Mouse (Mus musculus) C2C12 (cell line): ENCODE measurements around the gene Cltc. TPM values are rescaled to one million over a fixed set of nuclear protein-coding genes. Genes with fewer than 3 reads are reported as not detected.

Experiments used
- H3K27me3 ChIP-seq: one replicate; pipeline ENCODE4 v1.6.1; 2011; ENCODE audit not compliant: control insufficient read depth, insufficient read depth, insufficient read length
- H3K36me3 ChIP-seq: one replicate; pipeline ENCODE4 v1.6.1; 2011; ENCODE audit not compliant: control insufficient read depth, insufficient read depth
- H3K4me3 ChIP-seq: one replicate; pipeline ENCODE4 v1.5.1; 2011; ENCODE audit warnings: mild to moderate bottlenecking, control low read depth; ENCODE audit not compliant: poor library complexity, insufficient read depth, severe bottlenecking
- H3K79me2 ChIP-seq: one replicate; pipeline ENCODE4 v1.6.1; 2011; ENCODE audit not compliant: control insufficient read depth, insufficient read depth
- H3K79me3 ChIP-seq: one replicate; pipeline ENCODE4 v1.6.1; 2011; ENCODE audit warnings: low read depth, control low read depth
- H3ac ChIP-seq: one replicate; pipeline ENCODE3; 2011; ENCODE audit warnings: low read depth; ENCODE audit not compliant: control insufficient read depth, insufficient read length
- CEBPB ChIP-seq: IDR thresholded peaks from one replicate; pipeline ENCODE4 v1.6.1; 2011; ENCODE audit warnings: low read depth, mild to moderate bottlenecking, control low read depth, moderate library complexity
- CTCF ChIP-seq: IDR thresholded peaks from one replicate; pipeline ENCODE4 v1.5.1; 2011; ENCODE audit not compliant: control insufficient read depth, insufficient read depth, insufficient read length
- FOSL1 ChIP-seq: IDR thresholded peaks from one replicate; pipeline ENCODE4 v1.8.0; 2011; ENCODE audit warnings: mild to moderate bottlenecking, low read length; ENCODE audit not compliant: poor library complexity, insufficient read depth, severe bottlenecking
- MAX ChIP-seq: IDR thresholded peaks from one replicate; pipeline ENCODE4 v1.6.1; 2011; ENCODE audit warnings: mild to moderate bottlenecking, control low read depth
- MYOD1 ChIP-seq: IDR thresholded peaks from one replicate; pipeline ENCODE4 v1.6.1; 2011; ENCODE audit warnings: low read depth; ENCODE audit not compliant: control insufficient read depth, insufficient read length
- MYOG ChIP-seq: IDR thresholded peaks from one replicate; pipeline ENCODE4 v1.6.1; 2011; ENCODE audit not compliant: control insufficient read depth, insufficient read length; ENCODE audit errors: extremely low read depth
- USF1 ChIP-seq: IDR thresholded peaks from one replicate; pipeline ENCODE4 v1.6.1; 2011; ENCODE audit warnings: low read depth, mild to moderate bottlenecking, control low read depth, moderate library complexity
- polyA plus RNA-seq: library from polyadenylated mRNA; unstranded; fragments of >200 nt; fragmentation: generic; extraction: Trizol; gene quantifications from one replicate; pipeline ENCODE4 v1.2.1, GENCODE M21; 2012; ENCODE audit warnings: missing spikeins

Gene Cltc
- polyA plus RNA-seq, 1 experiment, result 65.1 TPM

DNA sequence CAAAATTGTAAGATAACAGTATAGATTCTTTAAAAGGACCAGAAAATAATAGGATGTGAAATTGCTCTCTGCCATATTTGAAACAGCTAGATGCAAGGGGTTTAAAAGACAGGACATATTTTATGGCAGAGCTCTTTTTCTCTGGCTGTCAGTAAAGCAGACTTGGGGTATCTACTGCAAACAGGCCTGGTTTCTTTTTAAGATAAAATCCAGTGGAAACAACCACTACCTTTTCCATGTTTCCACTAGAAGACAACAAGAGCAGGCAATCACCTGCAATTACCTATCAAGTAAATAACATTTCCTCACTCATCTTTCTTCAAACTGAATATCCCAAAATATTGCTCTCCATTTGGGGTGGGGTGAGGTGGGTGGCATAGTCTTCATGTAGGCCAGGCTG is 93.4 kb downstream of the Cltc start:
- H3K79me2 ChIP-seq, result peaks cover 24% of the 10 kb centered on the region
- no peak for TF ChIP-seq MYOG
- TF ChIP-seq CEBPB, result no peak
- no peak for TF ChIP-seq CTCF
- TF ChIP-seq MYOD1, result no peak
- no peak for TF ChIP-seq USF1
- no peak for TF ChIP-seq FOSL1
- TF ChIP-seq MAX, result no peak
- no peak overlapping the region for H3ac ChIP-seq
- peaks cover 8% of the 10 kb centered on the region for H3K79me3 ChIP-seq
- H3K27me3 ChIP-seq, result no peaks in the 10 kb centered on the region
- no peak overlapping the region for H3K4me3 ChIP-seq
- peaks cover 37% of the 10 kb centered on the region for H3K36me3 ChIP-seq

DNA sequence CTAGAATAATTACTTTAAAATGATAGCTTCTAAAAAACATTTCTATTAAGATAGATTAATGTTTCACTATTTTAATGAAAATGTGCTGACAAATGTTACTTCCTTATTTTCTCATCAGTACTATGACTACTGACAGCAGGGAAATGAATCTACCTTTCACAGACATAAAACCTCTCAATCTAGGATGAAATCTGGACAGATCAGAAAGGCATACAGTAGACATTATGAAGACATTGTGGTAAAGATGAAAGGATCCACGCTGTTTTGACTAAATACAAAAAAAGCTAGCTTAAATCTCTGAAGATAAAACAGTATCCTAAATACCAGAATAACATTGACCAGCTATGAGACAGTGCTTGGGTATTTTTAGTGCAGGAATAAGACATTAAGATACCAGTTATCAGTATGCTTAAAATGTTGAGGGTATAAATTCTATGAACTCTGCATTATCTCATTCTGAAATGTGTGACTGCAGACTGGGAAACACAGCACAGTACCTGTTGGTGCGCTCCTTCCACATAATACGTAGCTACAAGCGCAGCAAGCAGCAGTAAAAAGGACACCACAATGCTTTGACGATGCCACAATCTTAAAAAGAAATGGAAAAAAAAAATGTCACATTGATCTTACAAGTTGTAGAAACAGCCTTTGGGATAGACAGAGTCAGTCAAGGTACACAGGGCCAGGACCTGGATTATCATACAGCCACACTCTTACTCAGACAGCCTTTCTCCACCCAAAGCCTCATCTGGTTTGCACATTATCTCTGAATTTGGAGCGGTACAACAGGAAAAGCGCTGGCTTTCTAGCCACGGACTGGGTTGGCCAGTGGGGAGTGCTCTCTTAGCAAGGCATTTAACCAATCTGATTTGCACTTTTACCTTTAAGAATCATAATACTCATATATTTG is 94.1 kb downstream of the Cltc start:
- H3K4me3 ChIP-seq, result no peak overlapping the region
- H3K79me2 ChIP-seq, result peaks cover 18% of the 10 kb centered on the region
- peaks cover 39% of the 10 kb centered on the region for H3K36me3 ChIP-seq
- TF ChIP-seq FOSL1, result no peak
- no peak for TF ChIP-seq MAX
- TF ChIP-seq MYOD1, result no peak
- TF ChIP-seq USF1, result no peak
- no peak for TF ChIP-seq MYOG
- TF ChIP-seq CEBPB, result no peak
- no peak for TF ChIP-seq CTCF
- peaks cover 8% of the 10 kb centered on the region for H3K79me3 ChIP-seq
- H3K27me3 ChIP-seq, result no peaks in the 10 kb centered on the region
- H3ac ChIP-seq, result no peak overlapping the region

DNA sequence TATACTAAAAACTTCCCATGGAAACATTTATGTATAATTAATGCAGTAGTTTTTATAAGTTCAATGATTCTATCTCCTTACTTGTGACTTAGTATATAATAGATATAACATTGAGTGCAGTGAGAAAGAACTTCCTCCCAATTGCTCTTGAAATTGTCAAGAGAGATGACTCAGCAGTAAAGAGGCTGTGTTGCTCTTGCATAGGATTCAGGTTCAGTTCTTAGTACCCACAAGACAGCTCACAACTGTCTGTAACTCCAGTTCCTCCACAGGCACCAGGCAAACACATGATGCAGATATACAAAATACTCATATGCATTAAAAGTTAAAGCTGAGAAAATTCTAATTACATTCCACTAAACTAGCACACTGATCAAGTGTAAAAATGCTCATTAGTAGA is 99.5 kb downstream of the Cltc start:
- Histone ChIP-seq H3K27me3 (no peaks in the 10 kb centered on the region), H3K79me2 (peaks cover 17% of the 10 kb centered on the region), H3K36me3 (peaks cover 32% of the 10 kb centered on the region), H3ac (no peak overlapping the region), H3K4me3 (no peak overlapping the region), H3K79me3 (peaks cover 2% of the 10 kb centered on the region)
- no peak for TF ChIP-seq CTCF
- no peak for TF ChIP-seq FOSL1
- no peak for TF ChIP-seq MAX
- TF ChIP-seq MYOD1, result no peak
- no peak for TF ChIP-seq USF1
- no peak for TF ChIP-seq MYOG
- TF ChIP-seq CEBPB, result no peak

DNA sequence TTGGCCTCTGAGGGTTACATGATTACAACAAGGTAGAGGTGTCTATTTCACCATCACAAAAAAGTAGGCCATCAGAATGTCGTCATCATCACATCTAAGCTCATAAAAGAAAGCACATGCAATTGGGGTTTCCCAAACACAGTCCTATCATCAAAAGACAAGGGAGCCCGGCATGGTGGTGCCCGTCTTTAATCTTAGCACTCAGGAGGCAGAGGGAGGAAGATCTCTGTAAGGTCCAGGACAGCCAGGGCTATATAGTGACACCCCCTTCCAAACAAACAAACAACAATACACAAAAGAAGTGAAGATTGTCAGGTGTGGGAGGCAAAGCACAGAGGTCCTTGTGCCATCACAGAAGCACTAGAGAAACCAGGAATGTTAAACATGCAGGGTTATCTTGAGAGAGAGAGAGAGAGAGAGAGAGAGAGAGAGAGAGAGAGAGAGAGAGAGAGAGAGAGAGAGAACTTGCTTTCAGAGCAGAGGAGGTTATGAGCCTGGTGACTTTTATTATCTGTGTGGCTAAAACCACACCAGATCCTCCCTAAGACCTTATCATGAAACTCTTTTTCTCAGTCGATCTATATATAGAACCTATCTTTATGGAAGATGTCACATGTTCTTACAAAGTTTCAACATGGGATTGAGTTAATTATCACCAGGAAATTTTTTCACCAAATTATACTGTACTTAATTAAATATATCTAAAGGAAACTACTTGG is 100.4 kb downstream of the Cltc start:
- TF ChIP-seq MAX (no peak), MYOG (no peak), MYOD1 (no peak), USF1 (no peak), CTCF (no peak), CEBPB (no peak), FOSL1 (no peak)
- Histone ChIP-seq H3K27me3 (no peaks in the 10 kb centered on the region), H3K36me3 (peaks cover 32% of the 10 kb centered on the region), H3K79me2 (peaks cover 17% of the 10 kb centered on the region), H3K79me3 (peaks cover 2% of the 10 kb centered on the region), H3K4me3 (no peak overlapping the region), H3ac (no peak overlapping the region)

DNA sequence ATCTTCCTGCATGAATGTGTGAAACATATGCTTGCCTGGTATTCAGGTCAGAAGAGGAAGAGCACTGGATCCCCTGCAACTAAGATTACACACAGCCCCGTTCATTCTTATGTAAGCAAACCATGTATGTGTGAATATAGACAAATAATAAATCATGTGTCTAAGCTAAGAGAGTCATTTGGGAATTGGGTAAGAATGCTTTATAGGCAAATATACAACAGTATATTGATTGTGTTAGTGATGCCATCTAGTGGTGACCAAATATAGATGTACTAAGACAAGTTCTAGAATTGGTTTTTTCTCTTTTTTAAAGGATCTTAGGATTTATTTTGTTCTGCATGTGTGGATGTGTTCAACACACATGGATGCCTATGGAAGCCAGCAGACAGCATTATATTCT is 101.7 kb downstream of the Cltc start:
- Histone ChIP-seq H3K79me3 (peaks cover 2% of the 10 kb centered on the region), H3K36me3 (peaks cover 20% of the 10 kb centered on the region), H3K27me3 (no peaks in the 10 kb centered on the region), H3K79me2 (peaks cover 23% of the 10 kb centered on the region), H3ac (no peak overlapping the region), H3K4me3 (no peak overlapping the region)
- TF ChIP-seq MYOG (no peak), CEBPB (peak; percentile 54)
